Mouse (Mus musculus): ENCODE measurements at regions not wholly inside any gene's neighbourhood (a gene's known extent, or its start where the extent isn't known, plus 50 kb on each side); places are given as distances from the start of the nearest gene placed in this dataset.

DNA sequence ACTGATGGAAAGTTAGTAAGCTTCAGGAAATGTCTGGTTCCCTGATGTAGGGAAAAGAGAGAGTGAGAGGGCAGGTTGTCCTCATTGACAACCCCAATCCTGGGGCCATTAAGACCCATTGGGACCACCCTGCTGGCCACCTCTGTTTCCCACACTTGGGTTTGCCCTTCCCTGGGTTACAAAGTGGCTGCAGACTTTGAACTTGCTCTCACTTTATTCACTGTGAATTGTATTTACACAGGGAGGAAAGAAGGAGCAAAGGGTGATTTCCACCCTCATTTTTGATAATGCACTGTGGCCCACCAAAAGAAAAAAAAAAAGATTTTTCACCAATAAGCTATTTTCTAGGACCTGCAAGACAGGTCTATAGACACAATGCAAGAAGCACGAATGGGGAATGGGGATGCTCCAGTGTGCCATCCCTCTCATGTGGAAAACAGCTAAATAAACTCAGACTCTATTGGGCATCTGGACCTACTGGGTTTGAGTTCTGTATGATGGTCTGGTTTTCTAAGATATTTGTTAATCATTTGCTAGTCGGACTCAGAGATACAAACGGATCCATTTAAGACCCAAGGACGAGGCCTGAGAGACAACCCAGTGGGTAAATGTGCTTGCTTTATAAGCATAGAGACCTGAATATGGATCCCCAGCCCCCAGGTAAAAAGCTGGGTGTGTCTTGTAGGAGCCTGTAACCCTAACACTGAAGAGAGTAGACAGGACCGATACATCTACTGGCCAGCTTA, 50.2 kb upstream of the Ttc29 start:
- no peak for DNase-seq
